Mouse (Mus musculus) cerebral cortex, adult 2 months (tissue): Measurements from ENCODE around the gene Pole2.

Experiments used
- WGBS: fragments of 180-500 bp; shearing (Covaris S2); methylation state at CpG from one replicate; pipeline ENCODE4 v1.1.7; 2018; 5-methylcytosine and 5-hydroxymethylcytosine counted together

The Pole2 gene

GRCm38 (mm10) chr12:69210056-69210979 lies 17.7 kb downstream of the Pole2 start:
- WGBS, result 84% methylated on average over 18 of the region's 18 CpGs

GRCm38 (mm10) chr12:69208520-69208919 lies 19.5 kb downstream of the Pole2 start:
- 96% methylated on average over 2 of the region's 2 CpGs for WGBS

- 85% methylated on average over 7 of the region's 7 CpGs for WGBS
Observed at GRCm38 (mm10) chr12:69207926-69208325, 20.1 kb downstream of the Pole2 start.

- WGBS, result 92% methylated on average over 8 of the region's 8 CpGs
Observed at GRCm38 (mm10) chr12:69207396-69207795, 20.6 kb downstream of the Pole2 start.

GRCm38 (mm10) chr12:69204052-69204833 lies 23.8 kb downstream of the Pole2 start, which contains the start of gene Gm49384:
TSS of gene Gm49384 (minus strand) at chr12:69204267.
- 63% methylated on average over 16 of the region's 16 CpGs for WGBS

GRCm38 (mm10) chr12:69198164-69198535 lies 29.8 kb downstream of the Pole2 start, which contains the start of gene Dnaaf2:
TSS of gene Dnaaf2 (minus strand) at chr12:69198429.
- WGBS, result 1% methylated on average over 18 of the region's 18 CpGs

- under 1% methylated on average over 93 of the region's 94 CpGs for WGBS
Observed at GRCm38 (mm10) chr12:69197378-69198163, 30.4 kb downstream of the Pole2 start.

GRCm38 (mm10) chr12:69196444-69197377 lies 31.3 kb downstream of the Pole2 start, which contains the start of gene Gm49383:
TSS of gene Gm49383 (minus strand) at chr12:69197104.
- WGBS, result under 1% methylated on average over 75 of the region's 75 CpGs

GRCm38 (mm10) chr12:69192637-69193036 lies 35.4 kb downstream of the Pole2 start:
- WGBS, result 90% methylated on average over 2 of the region's 2 CpGs

GRCm38 (mm10) chr12:69191396-69191795 lies 36.6 kb downstream of the Pole2 start:
- WGBS, result 91% methylated on average over 5 of the region's 5 CpGs

- 100% methylated on average over 1 of the region's 1 CpGs for WGBS
Observed at GRCm38 (mm10) chr12:69190522-69190921, 37.5 kb downstream of the Pole2 start.

GRCm38 (mm10) chr12:69190074-69190473 lies 37.9 kb downstream of the Pole2 start:
- 84% methylated on average over 9 of the region's 9 CpGs for WGBS

- WGBS, result 59% methylated on average over 5 of the region's 5 CpGs
Observed at GRCm38 (mm10) chr12:69186811-69187471, 41.1 kb downstream of the Pole2 start.

GRCm38 (mm10) chr12:69185371-69185770 lies 42.6 kb downstream of the Pole2 start:
- 65% methylated on average over 7 of the region's 7 CpGs for WGBS

GRCm38 (mm10) chr12:69184342-69185295 lies 43.4 kb downstream of the Pole2 start:
- WGBS, result under 1% methylated on average over 86 of the region's 86 CpGs

- under 1% methylated on average over 83 of the region's 84 CpGs for WGBS
Observed at GRCm38 (mm10) chr12:69183583-69184308, 44.2 kb downstream of the Pole2 start, which contains the start of the genes Rpl36al and Mgat2. TSS of gene Rpl36al (minus strand) at chr12:69184083. TSS of gene Mgat2 (plus strand) at chr12:69184157.

- 87% methylated on average over 4 of the region's 4 CpGs for WGBS
Observed at GRCm38 (mm10) chr12:69181800-69182199, 46.2 kb downstream of the Pole2 start.

GRCm38 (mm10) chr12:69179371-69179770 lies 48.6 kb downstream of the Pole2 start:
- WGBS, result 78% methylated on average over 12 of the region's 12 CpGs
